Mouse (Mus musculus): ENCODE results near the gene Olfr49.

Gene Olfr49

GRCm38 (mm10) chr14:54284839-54285238, at the start of gene Olfr49:
Olfr49 (minus strand) TSS chr14:54284939.
- no peak for DNase-seq

DNA sequence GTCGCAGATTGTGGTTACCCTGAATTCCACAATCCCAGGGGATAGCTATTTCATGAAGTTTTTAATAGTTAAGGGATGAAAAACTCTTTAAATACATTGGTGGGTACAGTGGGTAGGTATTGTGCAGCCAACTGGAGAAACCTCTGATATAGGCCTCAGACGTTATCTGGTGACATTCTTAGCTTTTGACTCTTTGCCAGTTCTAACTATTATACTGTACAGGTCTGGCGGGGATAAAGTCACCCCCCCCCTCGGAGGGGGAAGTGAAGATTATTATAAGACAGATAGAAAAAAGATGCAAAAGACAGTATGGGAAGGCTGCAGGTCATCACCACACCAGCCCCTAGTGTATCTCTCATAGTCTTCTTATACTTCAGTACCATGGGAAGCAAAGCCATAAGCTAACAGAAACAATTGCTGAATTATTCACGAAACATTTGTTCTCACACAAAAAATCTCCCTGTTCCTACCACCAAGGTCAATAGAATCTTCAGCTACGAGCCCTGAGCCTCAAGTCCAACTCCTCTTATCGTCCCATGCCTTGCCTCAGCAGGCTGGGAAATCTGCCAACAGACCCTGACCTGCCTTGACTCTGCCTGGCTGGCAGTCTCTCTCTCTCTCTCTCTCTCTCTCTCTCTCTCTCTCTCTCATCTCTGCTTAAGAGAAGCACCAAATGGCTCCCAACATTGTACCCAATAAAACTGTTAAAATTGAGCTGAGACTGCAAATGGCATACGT, 48.9 kb upstream of the Olfr49 start:
- DNase-seq, result no peak

DNA sequence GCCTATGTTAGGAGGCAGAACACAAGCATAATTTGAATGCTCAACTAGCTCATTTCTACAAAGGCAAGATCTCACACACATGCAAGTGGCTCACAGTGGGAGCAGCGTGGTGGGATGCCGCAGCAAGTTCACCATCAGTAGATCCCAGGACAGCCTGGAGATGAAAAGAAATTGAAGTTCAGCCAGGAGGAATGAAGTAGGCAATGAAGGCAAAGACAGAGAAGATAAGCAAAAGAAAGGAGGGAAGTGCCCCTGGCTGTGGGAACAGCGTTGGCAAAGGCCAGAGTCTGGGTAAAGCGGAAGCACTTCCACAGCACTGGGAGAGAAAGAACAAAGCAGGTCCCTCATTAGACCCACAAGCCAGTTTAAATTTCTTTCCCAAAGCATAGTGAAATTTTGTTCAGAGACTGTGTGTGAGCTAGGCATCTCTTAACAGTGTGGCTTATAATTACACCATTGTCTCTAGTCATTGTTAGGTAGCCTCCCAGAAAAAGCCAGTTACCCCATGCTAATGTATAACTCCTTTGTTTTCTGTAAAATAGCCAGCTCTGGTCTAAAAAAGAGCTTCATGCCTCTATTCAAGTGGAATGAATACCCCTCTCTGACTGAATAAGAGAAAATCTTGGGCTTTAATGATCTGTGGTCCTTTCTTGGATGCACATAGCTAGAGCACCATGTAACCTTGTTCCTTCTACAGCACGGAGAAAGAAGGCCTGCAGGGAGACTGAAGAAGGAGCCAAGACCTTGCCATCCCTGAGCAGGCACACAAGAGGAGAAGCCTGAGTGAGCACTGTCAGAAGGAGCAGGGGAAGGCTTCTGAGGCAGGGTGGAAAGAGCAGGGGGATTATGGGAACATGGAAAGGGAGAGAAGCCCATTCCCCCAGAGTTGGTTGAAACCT, 47.7 kb upstream of the Olfr49 start:
- DNase-seq, result no peak

GRCm38 (mm10) chr14:54331178-54331577, 46.4 kb upstream of the Olfr49 start:
- DNase-seq, result no peak

DNA sequence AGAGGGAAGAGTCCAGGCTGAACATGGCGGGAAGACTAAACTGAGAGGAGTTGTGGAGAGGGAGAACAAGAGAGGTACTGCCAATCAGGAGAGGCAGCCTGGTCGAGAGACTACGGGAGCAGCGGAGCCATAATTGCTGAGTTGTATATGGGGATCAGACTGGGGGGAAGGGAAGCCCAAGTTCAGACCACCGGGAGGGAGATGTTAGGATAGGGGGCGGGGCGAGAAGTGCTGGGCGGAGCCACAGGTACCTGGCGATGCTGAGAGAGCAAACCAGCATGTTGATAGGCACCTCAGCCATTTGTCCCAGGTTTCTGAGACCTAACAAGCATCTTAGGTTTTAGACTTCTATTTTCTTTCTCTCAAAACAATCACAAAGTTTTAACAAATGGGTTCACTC, 44.5 kb upstream of the Olfr49 start:
- DNase-seq, result no peak

DNA sequence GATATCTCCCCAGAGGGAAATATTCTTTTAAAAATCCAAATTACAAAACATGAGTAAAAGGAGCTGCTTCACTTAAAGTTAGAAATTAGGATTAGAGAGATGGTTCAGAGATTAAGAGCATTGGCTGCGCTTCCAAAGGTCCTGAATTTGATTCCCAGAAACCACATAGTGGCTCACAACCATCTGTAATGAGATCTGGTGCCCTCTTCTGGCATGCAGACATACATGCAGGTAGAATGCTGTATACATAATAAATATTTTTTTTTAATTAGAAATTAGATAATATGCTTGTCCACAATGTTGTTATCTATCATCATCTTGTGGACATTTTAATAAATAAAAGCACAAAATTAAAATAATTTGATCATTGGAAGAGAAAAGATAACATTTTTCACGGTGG, 43.8 kb upstream of the Olfr49 start:
- DNase-seq, result no peak

DNA sequence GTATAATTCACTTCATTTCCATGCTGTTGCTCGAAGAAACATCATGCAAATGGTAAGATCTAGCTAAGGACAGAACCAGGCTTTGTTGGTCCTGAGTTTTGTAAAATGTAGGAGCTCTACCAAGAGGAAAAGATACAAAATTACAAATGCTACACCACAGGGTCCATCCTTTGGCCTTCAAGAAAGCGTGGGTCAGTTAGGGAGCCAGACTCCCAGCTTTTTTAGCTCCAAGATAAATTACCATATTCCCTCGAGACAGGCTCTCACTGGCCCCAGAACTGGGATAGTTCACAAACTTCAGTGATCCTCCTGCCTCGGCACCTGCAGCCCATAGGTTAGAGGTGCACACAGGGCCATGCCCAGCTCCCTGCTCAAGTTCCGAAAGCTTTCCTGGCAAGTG, 39.7 kb upstream of the Olfr49 start:
- no peak for DNase-seq

DNA sequence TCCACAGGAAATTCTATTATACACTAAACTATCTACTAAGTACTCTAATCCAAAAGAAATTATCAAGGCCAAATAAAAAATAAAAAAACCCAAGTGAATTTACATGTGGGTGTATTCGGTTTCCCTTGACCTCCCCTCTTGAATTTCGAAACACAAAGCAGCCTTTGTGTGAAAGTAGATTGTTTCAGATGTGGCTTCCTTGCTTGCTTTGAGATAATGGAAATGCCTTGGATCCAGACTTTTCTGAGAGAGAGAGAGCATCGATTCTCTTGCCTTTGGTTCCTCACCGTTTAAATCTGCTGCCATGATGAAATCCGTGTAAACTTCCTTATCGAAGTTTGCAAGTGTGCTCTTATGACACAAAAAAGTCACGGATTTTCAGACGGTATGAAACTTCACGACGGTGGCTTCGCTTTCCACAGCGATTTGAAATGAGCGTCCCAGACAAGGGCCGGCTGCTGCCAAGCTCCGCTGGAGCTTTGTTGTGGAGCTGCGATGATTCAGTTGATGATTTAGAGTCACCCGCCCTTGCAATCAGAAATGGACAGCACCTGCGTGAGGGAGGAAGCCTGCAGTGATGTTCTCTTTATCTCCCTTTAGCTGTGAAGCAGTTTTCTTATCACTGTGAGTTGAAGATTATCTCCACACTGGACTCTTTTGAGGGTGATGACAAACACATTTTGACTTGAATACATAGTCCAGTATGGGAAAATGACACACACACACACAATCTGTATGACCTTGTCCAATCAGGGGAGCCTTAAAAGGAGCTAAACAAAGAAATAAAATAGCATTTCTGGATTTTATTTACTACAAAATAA, 37.0 kb upstream of the Olfr49 start:
- DNase-seq, result no peak

GRCm38 (mm10) chr14:54311763-54312162, 27.0 kb upstream of the Olfr49 start:
- DNase-seq, result no peak

- DNase-seq, result no peak
Measured at GRCm38 (mm10) chr14:54300676-54301075, 15.9 kb upstream of the Olfr49 start.

- no peak for DNase-seq
Measured at GRCm38 (mm10) chr14:54300136-54300535, 15.4 kb upstream of the Olfr49 start.

DNA sequence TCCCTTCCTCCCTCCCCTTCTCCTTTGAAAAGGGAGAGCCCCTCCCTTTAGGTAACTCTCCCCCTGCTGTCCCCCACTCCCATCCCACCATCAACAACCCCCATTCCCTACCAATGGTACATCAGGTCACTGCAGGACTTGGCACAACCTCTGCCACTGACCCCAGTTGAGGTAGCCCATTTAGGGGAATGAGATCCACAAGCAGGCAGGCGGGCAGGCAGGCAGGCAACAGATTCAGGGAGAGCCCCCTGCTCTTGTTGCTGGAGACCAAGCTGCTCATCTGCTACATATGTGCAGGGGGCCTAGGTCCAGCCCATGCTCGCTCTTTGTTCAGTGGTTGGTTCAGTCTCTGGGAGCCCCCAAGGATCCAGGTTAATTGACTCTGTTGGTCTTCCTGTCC, 8.3 kb downstream of the Olfr49 start:
- no peak for DNase-seq

- no peak for DNase-seq
Measured at GRCm38 (mm10) chr14:54272696-54273095, 12.0 kb downstream of the Olfr49 start.

DNA sequence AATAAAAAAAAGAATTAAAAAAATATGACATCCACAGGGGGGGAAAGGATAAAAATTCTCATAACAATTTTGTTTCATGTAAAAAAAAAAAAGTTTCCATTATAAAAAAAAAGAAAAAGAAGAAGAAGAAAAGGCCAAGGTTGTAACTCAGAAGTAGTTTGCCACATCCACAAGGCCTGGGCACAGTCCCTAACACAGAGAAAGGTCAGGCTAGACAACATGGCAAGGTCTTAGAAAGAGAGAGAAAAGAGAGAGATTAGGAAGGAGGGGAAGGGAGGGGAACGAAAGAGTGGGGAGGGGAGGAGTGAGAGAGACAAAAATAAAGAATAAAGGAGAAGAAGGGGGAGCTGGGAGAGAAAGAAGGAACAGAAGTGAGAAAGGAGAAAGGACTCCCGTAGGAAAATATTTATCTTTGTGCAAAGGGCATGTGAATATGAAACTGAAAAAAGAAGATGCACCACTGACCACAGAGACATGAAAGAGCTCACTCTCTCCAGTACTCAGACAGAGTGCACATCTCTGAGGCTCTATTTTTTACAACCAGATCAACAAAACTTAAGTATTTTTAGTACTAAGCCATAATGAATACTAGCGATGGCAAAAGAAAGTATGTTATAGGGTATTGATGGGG, 12.6 kb downstream of the Olfr49 start:
- no peak for DNase-seq

GRCm38 (mm10) chr14:54270413-54270812, 14.3 kb downstream of the Olfr49 start:
- DNase-seq, result no peak

DNA sequence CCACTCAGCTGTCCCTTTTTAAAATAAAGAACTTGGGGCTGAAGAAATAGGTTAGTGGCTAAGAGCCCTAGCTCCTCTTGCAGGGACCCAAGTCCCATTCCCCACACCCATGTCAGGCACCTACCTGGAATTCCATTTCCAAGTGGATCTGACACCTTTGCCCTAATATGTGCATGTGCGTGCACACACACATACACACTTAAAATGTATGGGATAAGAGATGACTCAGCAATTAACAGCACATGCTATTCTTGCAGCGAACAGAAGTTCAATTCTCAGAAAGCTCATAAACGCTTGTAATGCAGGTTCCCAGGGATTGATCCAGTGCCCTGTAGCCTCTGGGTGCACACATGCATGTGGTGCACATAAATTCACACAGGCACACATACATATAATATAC, 15.2 kb downstream of the Olfr49 start:
- DNase-seq, result no peak

DNA sequence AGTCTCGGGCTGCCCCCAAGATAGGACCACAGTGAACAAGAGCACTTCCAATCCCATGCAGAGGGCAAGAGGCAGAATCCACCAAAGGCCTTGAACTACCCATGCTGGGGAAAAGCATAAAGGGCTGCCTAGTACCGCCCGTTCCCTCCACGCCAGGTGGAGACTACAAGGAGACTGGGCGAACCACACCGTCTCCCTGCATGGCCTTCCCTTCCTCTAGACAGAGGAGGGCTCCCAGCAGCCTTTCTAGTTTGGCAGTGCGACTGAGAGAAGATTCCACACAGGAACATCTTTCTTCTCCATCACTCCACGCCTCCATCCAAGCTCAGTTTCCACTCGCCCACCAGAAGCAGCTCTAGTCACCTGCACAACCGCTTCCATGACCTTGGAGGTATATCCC, 16.8 kb downstream of the Olfr49 start:
- DNase-seq, result no peak

GRCm38 (mm10) chr14:54265951-54266350, 18.8 kb downstream of the Olfr49 start:
- DNase-seq, result no peak

- DNase-seq, result no peak
Measured at GRCm38 (mm10) chr14:54265093-54265492, 19.6 kb downstream of the Olfr49 start.

DNA sequence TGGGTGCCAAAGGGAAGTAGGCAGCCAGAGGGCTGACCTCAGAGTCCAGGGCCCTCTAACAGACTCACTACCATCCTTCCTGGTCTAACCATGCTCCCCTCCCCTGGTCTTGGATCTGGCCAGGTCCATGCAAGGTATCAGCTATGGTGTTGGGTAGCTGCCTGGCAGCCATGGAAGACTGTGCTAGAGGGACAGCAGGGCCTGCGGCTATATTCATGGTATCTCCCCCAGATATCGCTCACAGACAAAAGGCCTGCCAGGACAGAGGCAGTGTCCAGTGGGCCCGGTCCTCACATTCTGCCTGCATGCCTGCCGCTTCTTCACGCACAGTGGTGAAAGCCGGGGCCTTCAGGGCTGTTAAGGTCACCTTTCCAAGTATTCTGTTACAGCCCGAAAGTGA, 20.5 kb downstream of the Olfr49 start:
- DNase-seq, result no peak

GRCm38 (mm10) chr14:54263099-54263498, 21.6 kb downstream of the Olfr49 start:
- DNase-seq, result no peak

DNA sequence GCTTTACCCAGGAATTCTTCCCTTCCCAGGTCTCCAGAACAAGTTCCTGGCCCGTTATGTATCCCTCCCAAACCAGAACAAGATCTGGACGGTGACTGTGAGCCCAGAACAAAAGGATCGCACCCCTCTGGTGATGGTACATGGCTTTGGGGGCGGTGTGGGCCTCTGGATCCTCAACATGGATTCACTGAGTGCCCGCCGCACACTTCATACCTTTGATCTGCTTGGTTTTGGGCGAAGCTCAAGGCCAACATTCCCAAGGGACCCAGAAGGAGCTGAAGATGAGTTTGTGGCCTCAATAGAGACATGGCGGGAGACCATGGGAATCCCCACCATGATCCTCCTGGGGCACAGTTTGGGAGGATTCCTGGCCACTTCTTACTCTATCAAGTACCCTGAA, 22.1 kb downstream of the Olfr49 start:
- no peak for DNase-seq

DNA sequence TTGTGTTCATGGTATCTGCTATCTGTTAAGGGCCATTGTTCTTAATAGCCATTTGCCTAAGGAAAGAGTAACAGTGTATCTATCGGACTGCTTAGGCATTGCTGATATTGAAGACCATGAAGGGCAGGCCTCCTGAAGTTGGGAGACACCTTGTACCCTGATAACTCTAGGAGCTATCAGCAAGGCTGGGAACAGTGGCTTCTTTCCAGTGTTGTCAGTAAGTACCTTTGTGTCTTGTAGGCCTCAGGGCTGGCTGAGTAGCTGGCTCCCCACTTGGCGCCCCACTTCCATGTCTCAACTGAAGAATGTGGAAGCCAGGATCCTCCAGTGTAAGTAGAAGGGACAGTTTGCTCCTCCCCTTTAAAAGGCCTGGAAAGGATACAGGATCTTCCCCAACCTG, 23.4 kb downstream of the Olfr49 start:
- DNase-seq, result no peak
